Mouse (Mus musculus) inflammation-experienced regulatory T-cells, adult 6 months (primary cell): Measurements from ENCODE around the gene Usp7. TPM values are rescaled to one million over a fixed set of nuclear protein-coding genes. Genes with fewer than 3 reads are reported as not detected.
A peak's percentile ranks its signal among the peaks of the same experiment; 100 is the strongest.

ENCODE experiments used
- ATAC-seq: one replicate; pipeline ENCODE4 v1.8.0; 2017
- polyA plus RNA-seq, 3 experiments: library from polyadenylated mRNA; unstranded; fragments of 100-300 nt; shearing (Covaris generic); gene quantifications; one replicate each; pipeline ENCODE4 v1.2.1; 2017

The Usp7 gene
- polyA plus RNA-seq, 3 experiments from 2014 or later = 27.3 to 48.2 (median 47.7) TPM

DNA sequence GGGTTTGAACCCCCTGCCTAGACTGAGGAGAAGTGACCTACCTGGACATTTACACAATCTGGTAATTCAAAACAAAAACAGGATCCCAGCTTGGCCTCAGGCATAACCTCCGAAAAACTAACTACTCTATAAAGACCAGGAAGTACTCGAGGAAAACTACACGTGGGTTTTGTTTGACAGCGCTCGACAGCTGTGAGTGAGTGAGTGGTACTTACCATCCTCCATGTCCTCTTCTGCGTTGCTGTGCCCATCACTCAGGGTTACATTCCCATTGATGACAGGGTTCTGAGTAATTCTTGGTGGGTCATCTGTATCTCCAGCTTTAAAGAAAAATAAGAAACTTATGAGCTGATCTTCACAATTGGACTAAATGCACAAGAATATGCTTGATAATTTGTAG, 75.8 kb downstream of the Usp7 start:
- ATAC-seq = no peak

DNA sequence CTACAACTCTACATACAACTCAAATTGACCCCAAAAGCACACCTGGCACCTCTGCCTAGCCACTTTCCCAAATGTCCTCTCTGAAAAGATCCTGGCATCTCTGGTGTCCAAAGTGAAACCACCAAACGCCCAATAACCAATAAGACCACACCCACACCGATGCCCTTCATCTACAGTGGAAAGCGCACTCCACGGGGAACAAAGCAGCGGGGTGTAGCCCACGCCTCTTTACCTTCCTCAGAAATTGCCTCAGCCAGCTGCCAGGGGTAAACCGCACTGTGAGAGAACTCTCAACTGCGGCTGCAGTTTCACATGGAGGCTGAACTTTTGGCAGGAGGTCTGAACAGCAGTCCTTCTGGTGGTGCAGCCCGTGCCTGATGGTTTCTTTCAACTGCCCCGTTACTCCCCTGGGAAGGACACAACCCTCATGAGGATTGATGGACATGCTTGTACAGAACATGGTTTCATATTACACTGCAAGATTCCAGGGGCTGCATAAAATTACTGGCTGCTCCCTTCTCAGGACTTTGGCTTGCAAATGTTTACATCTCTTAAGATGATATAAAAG, 76.5 kb downstream of the Usp7 start:
- no peak for ATAC-seq

DNA sequence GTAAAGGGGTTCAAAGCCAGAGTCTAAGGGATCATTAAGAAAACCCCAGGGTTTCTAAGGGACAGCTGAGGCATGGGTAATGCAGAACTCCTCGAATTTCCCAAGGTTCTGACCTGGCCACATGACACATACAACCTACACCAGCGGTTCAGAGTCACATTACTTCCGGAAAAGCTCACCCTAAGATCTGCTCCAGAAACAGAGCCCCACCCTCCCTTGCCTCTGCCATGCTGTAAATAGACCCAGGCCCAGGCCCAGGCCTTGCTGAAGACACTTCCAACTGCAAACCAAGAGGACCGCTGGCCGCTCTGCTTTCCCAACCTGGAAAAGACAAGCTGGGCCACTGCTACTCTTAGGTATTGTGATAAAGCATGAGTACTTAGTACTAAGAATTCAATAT, 77.3 kb downstream of the Usp7 start:
- ATAC-seq = no peak

DNA sequence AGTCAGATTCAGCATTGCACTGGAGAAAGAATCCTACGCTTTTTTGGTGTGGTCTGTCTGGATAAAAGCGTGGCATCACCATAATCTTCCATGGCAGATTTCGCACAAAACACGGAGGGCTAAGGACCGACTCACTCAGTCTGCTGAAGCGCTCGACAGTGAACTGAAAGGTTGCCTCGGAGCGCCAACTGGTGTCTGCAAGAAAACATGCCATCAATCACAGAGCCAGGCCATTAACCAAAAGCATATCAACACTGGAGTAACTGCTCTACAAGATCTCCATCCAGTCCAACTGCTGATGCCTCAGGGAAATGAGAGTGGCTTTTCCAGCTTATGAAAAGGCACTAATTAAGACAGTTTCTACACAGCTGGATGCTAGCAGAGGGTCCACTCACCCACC, 80.1 kb downstream of the Usp7 start:
- no peak for ATAC-seq

DNA sequence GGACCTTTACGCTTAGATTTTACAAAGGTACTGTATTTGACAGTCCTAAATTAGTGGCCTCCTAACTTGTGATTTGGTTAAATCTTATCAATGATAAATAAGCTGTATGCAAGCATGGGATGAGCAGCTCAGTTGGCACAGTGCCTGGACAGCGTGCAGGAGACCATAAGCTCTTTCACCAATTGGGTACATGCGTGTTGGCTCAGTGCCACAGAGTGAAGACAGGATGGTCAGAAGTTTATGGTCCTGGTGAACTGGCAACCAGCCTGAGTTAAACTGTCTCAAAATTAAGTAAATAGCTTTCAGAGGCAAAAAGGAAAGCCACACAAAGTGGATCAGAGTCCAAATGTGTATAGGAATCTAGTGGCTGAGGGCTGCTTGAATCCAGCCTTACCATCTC, 91.5 kb downstream of the Usp7 start:
- ATAC-seq = no peak

DNA sequence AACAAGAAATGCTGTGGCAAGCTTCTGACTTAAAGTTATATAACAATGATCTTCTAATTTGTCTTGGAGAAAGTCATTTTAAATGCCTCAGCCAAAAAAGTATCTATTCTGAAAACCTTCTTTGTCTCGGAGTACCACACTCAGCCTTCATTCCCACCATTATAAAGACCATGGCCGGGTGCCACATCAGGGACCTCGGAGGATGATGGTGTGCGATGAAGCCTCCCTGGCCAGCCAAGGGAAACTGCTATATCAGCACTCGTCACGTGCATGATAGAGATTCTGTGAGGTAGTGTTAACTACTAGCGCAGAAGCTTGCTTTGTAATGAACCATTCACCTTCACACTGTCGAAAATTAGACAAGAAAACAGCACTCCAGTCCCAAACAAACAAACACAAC, 92.6 kb downstream of the Usp7 start:
- no peak for ATAC-seq

DNA sequence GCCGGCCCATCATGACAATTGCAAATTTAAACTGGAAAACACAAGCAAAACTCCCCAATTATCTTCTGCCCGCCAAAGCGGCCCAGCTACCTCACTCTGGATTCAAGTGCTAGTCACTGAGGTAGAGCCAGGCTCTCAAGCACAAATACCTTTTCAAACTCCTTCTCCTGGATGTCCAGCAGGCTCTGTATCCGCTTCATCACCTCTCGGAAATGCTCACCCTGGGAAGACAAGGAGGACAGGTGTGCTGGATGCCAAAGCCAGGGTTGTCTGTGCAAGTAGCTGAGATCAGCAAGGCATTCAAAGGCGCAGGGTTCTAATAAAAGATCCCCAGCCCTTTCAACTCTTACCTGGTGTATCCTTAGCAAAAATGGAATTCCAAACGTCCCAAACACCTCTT, 100.9 kb downstream of the Usp7 start:
- no peak for ATAC-seq

DNA sequence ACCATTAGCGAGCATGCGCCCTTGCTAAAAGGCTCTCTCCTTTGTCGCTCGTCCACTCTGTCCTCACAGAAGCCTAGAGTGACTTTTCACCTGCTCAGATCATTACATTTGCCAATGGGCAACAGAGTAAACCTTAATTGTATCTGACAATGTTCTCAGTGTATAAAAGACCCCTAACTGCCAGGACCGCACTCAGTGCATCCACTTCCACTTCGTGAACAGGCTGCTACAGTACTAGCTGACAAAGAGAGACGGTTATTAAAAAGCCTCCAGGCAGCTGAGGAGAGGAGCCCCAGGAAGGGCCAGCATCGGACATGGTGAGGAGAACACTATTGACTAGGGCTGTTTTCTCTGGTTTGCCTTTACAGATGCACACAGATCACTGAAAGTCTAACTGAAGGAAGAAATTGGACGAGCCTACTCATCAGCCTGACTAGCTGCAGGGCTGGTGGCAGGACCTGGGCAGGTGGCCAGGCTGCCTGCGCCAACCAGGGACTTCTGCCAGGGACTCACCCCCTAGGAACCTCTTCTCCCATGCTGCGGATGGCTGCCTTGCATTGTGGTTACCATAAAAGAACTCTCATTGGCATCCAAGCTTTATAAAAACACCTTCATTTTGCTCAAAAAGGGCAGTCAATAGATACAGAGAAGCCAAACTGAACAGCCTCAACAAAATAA, 102.0 kb downstream of the Usp7 start:
- ATAC-seq = no peak

DNA sequence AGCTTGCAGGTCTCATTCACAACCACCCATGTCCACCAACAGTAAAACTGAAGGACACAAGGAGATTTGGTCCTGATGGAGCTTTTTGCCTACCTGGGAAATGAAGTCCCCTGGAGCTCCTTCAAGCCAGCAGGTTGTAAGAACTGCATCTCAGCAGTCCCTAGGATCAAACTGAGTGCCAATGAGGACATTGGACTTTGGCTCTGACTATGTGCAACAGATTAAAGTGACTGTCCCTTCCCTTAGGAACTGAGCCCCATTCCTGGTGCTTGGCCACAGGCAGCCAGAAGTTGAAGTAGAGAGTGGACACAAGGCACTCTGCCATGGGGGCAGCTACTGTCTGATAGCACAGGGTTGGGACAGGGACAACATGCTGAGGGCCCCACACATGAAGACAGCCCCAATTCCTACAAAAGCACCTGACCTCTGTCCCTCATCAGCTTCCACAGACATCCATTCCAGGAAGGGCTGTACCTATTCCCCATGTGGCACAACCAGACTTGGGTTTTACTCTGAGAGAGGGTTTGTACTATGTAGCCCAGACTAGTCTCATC, 104.5 kb downstream of the Usp7 start:
- no peak for ATAC-seq

DNA sequence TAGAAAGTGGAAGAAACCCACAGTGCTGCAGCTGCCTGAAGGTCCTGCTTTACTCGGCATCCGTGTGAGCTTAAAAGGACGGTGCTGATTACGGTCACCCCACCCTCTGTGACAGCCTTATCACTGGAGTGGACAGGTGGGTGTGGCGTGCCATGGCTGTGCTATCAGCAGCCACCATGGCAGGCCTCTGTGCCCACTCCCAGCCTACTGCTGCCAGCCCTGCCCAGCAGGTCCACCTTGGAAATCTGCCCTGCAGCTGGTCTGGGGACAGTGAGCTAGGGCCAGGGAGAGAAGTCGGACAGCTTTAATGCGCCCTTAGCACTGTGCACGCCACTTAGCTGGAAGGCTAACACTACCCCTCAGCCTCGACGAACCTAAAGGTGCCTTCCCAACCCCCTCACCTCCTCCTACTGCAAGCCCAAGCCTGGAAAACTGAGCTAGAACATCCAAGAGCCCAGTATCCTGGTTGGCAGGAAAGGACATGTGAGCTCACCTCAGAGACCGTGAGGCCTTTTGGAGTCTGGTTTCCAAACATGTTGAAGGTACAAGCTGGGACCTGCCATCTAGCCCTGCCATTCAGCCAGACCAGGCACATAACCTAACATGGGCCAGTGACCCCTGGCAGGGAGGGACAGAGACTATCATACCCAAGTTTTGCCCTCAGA, 105.1 kb downstream of the Usp7 start:
- ATAC-seq = no peak

DNA sequence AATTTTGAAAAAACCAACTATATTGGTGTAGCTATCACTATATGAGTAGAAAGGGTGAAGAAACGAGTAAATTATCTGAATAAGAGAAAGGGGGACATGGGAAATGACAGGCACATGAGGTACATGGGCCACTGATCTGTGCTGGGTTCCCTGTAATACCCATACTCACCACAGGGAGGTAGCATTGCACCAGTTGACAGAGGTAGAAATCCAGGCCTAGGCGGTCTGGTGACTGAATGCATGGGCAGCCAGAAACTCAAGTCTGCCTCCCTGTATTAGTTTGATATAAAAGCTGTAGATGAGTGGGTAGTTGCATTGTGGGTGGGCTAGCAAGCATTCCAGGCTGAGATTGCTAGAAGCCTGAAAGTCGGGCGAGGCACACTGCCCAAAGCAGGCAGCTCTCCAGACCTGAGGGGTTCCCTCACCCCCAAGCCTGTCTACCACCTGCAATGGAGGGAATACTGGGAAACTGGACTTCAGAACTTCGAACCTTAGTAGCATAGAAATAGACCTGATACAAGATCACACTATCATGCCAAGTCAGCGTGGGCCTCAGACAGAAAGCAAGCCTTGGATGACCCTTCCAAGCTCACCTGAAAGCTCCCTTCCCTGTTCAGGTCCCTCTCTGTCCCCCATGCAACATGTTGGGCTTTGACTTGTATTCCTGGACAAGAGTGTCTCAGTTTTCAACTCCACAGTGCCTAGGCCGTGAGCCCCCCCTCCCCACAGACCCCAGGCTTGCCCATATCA, 105.8 kb downstream of the Usp7 start:
- ATAC-seq = peak; percentile 81

DNA sequence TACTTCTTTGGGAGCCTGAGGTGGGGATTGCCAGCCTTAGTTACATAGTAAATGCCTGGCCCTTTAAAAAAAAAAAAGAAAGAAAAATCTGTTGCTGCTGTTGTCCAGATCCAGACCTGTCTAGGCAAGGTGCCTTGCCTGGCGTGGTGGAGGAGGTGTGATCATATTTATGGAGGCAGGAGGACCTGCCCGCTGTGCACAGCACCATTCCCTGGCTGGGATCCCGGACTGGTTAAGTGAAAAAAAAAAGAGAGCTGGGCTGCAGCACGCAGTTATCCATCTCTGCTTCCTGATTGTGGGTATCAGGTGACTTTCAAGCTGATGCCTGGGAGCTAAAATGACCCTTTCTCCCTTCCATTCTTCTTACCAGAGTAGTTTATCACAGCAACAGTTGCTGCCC, 107.0 kb downstream of the Usp7 start:
- ATAC-seq = no peak

DNA sequence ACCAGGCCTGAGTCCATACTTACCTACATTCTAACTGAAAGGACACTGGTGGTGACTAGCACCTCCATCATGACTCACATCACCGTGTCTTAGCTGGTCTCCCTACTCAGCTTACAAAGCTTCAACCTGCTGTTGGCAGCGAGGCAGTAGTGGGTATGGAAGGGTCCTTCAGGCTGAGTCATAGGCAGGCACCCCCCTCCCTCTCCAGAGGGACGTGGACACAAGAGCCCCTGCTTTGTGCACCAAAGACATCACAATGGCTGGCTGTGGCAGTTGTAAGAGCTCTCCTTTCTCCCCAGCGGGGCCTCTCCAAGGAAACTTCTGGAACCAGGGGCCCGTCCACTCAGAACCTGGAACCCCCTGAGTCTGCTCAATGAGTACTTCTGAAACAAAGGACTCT, 111.6 kb downstream of the Usp7 start, which contains the start of gene Gm5767:
Gene Gm5767 (plus strand): TSS at position 301 of the 400 bp plus-strand sequence.
- no peak for ATAC-seq

DNA sequence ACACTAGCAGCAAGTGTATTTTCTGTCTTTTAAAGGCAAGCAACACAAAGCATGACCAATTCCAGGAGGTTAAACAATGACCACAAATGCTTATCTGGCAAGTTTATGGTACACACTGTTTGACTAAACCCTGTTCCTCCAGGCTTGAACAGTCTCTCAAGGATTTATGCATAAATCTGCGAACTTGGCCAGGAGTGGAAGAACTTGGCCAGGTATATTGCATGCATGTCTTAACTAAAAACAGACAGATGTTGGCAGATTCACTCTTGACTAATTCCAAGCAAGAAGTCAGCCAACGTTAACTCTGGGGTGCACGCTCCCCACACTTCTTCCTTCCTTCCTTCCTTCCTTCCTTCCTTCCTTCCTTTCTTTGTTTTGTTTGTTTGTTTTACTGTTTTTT, 112.3 kb downstream of the Usp7 start:
- ATAC-seq = no peak

DNA sequence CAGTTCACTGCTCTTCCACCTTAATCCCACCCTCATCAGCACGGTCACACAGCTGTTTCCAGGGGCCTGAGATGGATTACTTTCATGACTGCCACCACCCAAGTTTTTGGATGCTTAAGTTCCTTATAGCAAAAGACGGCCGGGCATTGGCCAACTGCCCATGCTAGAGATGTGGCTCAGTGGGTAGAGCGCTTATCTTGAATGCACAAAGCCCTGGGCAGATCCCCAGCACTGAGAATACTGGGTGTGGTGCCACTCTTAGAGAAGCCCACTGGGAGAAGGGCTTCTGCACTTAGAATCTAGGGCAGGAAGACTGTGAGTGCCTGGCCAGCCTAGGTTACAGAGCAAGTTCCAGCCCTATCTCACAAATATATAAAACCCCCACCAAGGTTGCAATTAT, 113.4 kb downstream of the Usp7 start:
- no peak for ATAC-seq

DNA sequence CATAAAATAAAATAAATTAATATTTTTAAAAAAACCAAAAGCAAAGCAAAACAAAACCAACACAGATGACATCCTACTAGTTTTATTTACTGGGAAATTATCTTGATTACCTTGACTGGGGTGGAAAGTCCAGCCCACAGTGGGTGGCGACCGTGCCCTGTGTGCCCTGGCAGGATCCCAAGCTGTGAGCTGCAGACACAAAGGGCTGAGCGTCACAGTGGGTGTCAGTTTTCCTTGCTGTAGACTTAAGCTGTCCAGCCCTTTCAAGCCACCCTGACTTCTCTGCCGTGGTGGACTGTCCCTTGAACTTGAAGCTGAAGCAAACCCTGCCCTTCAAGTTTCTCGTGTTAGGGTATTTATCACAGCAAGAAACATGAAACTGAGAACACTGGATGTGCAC, 114.1 kb downstream of the Usp7 start:
- ATAC-seq = no peak

DNA sequence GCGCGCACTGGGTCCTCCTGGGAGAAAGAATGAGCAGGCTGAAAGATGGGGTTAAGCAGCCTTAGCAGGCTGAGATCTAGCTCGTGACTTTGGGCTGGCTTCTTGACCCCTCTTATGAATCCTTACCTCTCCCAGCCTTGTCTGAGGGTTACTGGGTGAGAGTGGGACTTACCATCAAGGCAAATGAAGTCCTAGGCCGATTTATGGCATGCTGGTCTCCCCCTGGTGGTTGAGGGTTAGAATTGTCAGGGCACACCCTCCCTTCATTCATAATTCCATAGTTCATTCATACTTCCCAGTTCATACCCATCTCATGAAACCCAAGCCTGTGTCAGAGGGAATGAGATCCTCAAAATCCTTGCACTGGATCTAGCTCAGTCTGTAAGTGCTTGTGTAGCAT, 115.3 kb downstream of the Usp7 start:
- ATAC-seq = peak; percentile 23

DNA sequence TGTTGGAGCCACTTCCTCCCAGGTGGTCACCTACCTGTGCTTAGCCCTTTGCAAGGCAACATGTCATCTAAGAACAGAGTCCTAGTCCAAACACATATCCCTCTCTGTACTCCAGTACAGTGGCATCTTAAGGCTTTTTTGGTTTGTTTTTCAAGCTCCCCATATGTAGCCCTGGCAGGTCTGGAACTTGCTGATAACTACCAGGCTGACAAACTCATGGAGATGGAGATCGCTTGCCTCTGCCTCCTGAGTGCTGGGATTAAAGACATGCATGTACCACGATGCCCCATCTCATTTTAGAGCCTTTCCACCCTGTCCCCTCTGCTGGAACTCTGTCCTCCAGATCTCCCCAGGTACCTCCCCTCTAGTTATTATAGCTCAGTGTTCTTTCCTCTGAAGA, 115.9 kb downstream of the Usp7 start:
- ATAC-seq = no peak

DNA sequence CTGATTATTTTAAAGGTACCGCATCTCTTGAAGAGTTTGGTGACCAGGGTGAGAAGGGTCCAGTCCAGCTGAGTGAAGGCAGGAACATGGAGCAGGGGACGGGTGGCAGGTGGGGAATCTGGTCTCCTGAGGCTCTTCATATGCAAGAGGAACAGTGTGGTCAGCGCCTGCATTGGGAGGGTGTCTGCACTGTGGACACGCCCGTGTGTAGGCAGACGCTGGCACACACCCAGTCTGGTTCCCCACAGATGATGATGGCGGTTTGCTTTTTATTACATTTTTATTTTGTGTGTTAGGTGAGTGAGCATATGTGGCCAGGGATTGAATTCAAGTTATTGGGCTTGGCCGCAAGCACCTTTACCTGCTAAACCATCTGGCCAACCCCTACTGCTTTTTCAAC, 116.5 kb downstream of the Usp7 start:
- ATAC-seq = no peak

DNA sequence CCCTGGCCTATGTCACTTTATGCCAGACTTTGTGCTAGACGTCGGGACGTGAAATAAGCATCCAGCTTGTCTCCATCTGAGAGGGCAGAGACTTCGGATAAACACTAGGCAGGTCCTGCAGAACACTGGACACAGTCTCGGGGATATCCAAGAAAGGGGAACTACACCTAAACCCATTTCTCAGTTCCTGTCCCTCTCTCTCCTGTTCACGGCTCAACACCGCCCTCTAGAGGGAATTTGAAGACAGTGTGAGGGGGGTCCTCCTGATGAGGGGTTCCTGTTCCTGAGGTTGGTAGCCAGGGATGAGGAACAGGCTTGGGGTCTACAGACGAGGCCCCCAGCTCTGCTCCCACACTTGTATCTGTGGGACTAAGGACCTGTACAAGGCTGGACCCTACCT, 117.9 kb downstream of the Usp7 start:
- peak; percentile 27 for ATAC-seq

DNA sequence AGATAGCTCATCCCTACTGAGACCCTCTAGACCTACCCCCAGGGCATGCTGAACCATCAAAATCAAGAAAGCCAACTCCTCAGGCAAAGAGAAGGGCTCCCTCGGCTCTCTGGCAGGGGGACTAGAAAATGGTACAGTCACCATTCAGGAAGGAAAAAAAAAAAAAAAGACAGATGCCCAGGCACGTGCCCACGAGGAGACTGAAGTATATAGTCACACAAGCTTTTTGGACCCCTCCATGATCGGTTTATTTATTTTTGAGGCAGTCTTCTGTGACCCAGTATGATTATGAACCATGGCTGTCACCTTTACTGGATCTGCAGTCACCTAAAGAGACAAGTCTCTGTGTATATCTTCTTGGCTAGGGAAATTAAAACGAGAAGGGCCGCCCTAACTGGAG, 118.8 kb downstream of the Usp7 start:
- no peak for ATAC-seq

DNA sequence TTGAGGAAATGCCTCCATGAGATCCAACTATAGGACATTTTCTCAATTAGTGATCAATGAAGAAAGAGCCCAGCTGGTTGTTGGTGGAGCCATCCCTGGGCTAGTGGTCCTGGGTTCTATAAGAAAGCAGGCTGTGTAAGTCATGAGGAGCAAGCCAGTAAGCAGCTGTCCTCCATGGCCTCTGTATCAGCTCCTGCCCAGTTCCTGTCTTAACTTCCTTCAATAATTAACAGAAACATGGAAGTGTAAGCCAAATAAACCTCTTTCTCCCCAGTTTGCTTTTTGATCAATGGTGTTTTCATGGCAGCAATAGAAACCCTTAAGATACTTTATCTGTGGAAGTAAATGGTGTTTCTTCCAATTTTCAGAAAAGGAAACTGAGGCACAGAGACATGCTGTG, 119.3 kb downstream of the Usp7 start:
- ATAC-seq = no peak

DNA sequence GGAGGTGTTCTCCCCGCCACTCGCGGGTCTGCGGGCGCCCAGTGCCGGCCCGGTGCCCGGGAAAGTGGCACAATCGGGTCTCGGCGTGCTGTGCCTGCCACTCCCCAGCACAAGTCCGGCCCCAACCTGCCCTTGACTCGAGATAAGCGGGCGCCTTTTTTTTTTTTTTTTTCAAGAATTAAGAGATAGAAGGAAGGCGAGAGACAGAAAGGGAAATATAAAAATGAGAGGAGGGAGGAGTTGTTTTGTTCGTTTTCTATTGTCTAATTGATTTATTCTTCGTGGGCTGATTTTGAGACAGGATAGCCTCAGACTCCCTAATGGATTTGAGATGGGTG, 119.8 kb downstream of the Usp7 start:
- no peak for ATAC-seq
